Mouse (Mus musculus): Measurements from ENCODE around the gene Necab3.

Necab3 gene

GRCm38 (mm10) chr2:154541630-154542029, 17.1 kb downstream of the Necab3 start:
- no peak for DNase-seq (ENCODE audit: extremely low spot score)

DNA sequence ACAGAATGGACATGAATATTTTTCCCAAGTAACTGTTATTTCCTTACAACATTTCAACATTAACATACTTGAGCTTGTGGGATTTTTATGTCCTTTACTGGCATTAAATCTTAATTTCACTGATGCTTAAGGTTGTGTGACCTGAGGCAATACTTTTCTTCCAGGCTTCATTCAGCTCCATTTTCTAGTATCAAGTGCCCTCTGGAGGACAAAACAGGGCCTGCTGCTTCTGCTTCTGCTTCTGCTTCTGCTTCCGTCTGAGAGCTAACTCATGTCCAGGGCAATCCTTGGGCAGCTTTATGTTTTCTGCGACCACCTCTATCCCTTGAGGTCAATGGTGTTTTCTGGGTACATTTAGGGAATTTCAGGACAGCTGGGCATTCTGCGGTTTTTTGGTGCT, 19.0 kb downstream of the Necab3 start:
- no peak for DNase-seq (ENCODE audit: extremely low spot score)

- DNase-seq (ENCODE audit: extremely low spot score): no peak
Measured at GRCm38 (mm10) chr2:154538710-154539109, 20.0 kb downstream of the Necab3 start.

DNA sequence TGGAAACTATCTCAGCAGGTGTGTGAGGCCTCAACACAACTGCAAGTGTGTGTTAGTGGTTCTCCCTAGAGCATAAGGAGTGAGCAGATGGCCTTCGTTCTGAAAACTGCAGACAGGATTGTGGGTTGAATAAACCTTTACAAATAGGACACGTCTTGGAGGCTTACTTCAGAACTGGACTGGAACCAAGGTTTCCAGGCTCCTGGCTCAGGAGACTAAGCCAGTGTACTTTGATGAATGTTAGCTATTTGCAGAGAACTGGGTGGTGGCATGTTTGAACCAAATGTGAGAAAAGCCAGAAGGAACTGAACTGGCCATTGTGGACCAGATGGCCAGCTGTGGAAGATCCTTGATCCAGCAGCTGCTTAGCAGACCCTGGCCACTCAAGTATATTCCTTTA, 20.4 kb downstream of the Necab3 start:
- DNase-seq (ENCODE audit: extremely low spot score): no peak

DNA sequence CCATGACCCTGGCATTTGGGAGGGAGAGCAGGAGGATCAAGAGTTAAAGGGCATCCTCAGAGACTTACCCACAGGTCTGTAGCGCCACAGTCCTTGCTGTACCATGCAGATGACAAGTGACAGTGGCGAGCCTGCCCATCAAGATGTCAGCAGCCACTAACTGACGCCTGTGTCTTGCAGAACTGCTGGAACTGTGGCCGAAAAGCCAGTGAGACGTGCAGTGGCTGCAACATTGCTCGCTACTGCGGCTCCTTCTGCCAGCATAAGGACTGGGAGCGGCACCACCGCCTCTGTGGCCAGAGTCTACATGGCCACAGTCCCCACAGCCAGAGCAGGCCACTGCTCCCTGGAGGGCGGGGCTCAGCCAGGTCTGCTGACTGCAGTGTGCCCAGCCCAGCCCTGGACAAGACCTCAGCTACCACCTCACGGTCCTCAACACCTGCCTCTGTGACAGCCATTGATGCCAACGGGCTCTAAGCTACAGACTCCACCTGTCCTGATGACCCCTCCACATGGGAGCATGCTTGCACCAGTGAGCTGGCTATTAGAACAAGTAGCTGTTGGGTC, 23.9 kb downstream of the Necab3 start:
- DNase-seq (ENCODE audit: extremely low spot score): no peak

DNA sequence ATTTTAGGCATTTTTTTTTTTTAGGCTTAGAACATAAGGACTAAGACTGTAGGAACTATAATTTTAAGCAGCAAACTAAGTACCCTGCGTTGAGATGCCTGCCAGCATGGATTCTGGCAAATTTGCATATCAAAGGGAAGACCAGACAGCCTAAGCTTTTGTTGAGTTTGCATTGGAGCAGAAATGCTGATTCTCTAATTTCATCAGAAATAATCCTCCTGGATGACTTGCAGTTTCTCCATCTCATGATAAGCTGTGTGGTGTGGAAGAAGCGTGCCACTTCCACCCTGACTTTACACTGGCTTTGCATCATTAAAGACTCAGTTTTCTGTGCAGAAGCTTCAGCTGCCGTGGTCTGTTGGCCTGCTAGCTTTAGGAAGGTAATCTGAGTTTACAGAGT, 25.8 kb downstream of the Necab3 start:
- DNase-seq (ENCODE audit: extremely low spot score): no peak

DNA sequence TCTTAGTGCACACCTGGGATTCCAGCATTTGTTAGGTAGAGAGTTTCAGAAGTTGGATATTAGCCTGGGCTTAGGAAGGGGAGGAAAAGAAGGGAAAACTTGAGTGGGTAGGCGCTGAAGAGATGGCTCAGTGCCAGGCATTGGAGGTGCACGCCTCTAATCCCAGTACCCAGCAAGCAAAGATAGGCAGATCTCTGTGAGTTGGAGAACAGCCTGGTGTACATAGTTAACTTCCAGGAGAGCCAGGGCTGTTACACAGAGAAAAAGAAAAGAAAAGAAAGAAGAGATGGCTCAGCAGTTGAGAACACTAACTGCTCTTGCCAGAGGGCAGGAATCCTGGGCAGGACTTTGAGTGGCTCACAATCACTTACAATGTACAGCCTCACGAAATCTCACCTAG, 32.2 kb downstream of the Necab3 start:
- DNase-seq (ENCODE audit: extremely low spot score): no peak

GRCm38 (mm10) chr2:154525285-154525684, 33.4 kb downstream of the Necab3 start:
- no peak for DNase-seq (ENCODE audit: extremely low spot score)

DNA sequence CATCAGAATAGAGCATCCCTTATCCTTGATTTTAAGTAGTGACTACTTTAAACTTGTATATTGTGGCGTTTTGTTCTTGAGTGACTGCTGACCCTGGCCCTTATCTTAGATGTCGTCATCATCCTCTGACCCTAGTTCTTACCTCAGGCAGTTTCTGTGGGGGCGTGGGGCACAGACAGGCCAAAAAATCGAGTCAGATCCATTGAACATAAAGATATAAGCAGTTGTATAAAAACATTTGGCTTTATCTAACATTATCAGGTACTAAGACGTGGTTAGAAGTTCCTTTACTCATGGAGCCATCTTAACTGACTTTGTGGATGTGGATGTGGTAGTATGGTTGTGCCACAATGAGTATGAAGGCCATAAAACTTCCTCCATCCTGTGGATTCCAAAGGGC, 36.4 kb downstream of the Necab3 start:
- DNase-seq (ENCODE audit: extremely low spot score): no peak

- DNase-seq (ENCODE audit: extremely low spot score): no peak
Measured at GRCm38 (mm10) chr2:154521449-154521848, 37.2 kb downstream of the Necab3 start.

GRCm38 (mm10) chr2:154517424-154517823, 41.3 kb downstream of the Necab3 start:
- DNase-seq (ENCODE audit: extremely low spot score): no peak

DNA sequence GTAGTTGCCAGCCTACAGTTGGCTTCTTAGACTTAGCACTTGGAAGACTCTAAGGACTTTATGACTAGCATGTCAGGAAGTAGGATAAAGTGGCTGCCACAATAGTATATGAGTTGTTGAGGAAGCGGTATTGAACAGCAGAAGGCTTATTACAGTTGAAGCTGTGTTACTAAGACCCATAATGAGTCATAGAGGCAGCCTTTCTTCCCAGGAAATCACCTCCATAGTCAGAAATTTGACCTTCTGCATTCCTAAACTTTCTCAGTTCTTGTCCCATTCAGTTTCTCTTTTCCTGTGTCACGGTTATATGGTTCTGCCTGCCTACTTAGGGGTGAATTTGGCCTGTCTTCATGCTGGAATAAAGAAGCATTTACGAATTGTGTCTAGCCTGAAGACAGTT, 41.7 kb downstream of the Necab3 start:
- no peak for DNase-seq (ENCODE audit: extremely low spot score)

DNA sequence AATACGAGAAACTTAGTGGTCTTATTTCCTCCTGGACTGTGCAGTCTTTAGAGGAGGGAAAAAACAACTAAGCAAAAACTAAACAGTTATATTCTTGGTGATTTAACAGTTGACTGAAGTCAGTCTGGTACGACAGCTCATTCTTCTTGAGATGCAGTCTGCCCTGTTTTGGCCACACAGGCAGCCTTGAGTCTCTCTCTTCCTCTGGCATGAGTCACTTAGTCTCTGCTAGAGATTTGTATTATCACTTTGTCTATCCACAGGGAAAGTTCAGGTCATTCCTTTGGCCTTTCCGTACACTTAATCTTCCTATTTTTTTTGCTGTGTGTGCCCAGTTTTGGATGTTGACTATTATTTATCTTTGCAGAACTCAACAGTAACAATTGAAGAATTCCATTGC, 48.5 kb downstream of the Necab3 start:
- no peak for DNase-seq (ENCODE audit: extremely low spot score)

DNA sequence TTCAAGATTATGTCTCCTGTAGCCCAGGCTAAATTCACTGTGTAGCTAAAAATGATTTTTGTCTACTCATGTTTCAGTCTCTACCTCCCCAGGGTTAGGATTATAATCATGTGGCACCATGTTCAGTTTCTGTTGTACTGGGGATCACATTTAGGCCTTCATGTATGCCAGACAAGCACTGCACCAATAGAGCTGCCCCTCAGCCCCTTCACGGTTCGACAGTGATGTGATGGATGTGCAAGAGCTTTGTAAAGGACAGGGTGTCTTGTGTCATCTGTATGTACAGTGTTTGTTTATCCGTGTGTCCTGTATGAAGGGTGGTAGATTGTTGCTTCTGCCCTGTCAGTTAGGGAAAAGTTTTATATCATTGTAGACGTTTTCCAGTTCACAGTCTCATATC, 50.2 kb downstream of the Necab3 start:
- no peak for DNase-seq (ENCODE audit: extremely low spot score)

DNA sequence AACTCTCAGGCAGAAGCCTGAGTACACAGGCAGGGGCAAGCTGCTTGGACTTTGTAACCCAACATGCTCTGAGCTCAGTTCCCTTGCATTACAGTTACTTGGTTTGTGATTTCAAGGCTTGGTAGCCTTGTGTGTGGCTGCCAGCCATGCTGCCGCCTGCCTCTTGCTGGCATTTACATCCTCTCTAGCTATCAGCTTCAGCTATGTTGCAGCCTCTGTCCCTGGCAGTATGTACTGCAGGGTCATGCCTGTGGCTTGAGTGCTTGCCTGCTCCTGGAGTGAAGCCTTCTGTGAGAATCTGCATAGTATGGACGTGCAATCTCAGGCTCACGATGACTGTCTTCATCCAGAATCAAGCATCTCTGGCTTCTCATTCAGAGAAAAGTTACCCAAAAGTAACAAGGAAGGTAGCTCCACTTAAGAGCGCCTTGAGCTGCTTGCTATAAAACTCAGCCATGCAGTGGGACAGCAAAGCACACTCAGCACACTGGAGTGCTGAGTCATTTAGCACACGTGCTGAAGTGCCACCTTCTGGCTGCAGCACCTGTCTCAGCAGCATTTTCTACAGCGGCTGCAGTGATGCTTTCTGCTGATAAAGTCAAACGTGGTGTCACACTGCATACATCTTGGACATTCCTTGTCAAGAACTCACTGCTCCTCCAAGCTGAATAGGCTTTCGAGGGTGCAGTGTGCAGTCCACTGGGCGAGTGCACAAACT, 51.0 kb downstream of the Necab3 start:
- DNase-seq (ENCODE audit: extremely low spot score): no peak

- no peak for DNase-seq (ENCODE audit: extremely low spot score)
Measured at GRCm38 (mm10) chr2:154507076-154507475, 51.6 kb downstream of the Necab3 start.

DNA sequence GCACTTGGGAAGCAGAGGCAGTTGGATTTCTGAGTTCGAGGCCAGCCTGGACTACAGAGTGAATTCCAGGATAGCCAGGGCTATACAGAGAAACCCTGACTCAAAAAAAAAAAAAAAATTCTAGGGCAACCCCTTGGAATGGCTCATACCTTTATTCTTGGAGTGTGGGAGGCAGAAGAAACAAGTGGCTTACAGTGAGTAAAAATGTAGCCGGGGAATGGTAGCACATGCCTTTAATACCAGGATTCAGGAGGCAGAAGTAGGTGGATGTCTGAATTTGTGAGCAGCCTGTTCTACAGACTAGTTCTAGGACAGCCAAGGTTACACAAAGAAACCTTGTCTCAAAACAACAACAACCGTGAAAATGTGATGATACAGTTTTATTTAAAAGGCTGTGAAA, 57.9 kb downstream of the Necab3 start:
- no peak for DNase-seq (ENCODE audit: extremely low spot score)

DNA sequence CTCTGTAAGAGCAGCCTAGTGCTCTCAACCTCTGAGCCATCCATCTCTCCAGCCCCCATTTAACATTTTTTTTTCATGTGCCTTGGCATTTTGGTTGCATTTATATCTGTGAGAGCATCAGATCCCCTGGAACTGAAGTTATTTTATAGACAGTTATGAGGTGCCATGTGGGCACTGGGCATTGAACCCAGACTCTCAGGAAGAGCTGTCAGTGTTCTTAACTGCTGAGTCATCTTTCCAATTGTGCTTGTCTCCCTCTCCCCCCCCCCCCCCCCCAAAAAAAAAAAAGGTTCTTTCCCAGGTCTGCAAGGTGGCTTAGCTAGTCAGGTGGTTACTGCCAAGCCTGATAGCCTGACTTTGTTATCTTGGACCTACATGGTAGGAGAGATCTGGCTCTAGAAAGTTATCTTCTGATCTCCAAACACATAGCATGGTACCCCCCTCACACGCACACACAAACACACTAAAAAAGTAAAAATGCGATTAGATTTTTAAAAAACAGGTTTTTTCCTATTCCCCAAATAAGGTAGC, 58.9 kb downstream of the Necab3 start:
- DNase-seq (ENCODE audit: extremely low spot score): no peak

DNA sequence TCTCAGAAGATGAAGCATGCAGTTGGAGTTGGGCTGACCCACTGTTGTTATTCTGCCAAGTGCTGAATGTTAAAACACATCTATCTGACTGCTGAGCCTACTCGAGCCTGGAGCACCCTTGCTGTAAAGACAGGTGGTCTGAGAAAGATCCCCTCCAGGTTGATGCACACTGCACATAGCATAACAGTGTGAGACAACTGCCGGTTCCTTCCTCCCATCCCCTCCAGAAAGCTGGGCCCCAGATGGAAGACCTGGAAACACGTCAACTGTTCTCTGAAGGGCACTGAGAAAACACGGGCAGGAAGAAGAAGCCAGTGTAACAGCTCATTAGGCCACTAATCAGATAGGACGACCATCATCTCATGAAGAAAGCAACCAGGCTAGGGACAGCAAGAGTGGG, 60.1 kb downstream of the Necab3 start:
- no peak for DNase-seq (ENCODE audit: extremely low spot score)

DNA sequence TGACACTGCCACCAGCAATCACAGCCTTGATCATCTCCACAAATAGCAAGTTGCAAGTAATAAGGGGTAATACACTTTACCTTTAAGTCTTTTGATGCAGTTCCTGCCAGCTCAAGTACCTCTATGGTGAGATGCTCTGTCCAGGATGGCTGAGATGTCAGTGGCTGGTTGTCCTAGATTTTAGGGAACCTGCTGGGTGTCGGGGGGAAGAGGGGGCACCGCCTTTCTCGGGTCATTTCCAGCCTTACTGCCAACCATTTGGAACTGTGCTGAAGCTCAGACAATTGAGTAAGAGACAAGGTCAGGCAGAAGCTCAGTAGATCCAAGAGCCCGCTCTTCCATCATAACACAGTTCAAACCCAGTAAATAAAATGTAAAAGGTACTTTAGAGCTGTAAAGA, 63.7 kb downstream of the Necab3 start:
- no peak for DNase-seq (ENCODE audit: extremely low spot score)

Data from embryo, embryonic 9.5 days (tissue).